ENCODE assay signal across 13 mouse cellular contexts in genomic region chr1:39918517-39919115, GRCm38 (mm10). TPM values are rescaled to one million over a fixed set of nuclear protein-coding genes. Genes with fewer than 3 reads are reported as not detected.
DNase-seq lines count a peak whose midpoint lies in the region; ATAC-seq and TF ChIP-seq lines count a peak whose summit lies in the region.
"Had no signal": no experiment of that assay in that cellular context is flagged by ENCODE, and none has a peak within 500 bp of the region (broad histone marks: within the 10 kb centered on the region; RNA-seq: fewer than 3 reads in every experiment).

No protein-coding gene starts in this region.

- no peak for DNase-seq in gastrocnemius, adult 2 months
- no peak for DNase-seq in gastrocnemius, postnatal 10 days
- peak; percentile 55 for DNase-seq in gonadal fat pad, adult 2 months (ENCODE audit: low read depth)
- peak; percentile 74 for DNase-seq in naive thymus-derived CD4-positive, alpha-beta T cell, adult 2 months (ENCODE audit: low read depth)
- DNase-seq in kidney, adult 2 months = no peak
- DNase-seq: cerebellum, adult 11-12 months; lung, postnatal 14 days had no signal

- TF ChIP-seq POLR2A in kidney, adult 2 months (IDR thresholded peaks at IDR 0.05; ENCODE audit: low read depth, low read length) = no peak

- no peaks in the 10 kb centered on the region for H3K9me3 ChIP-seq in midbrain, embryonic 13.5 days
- no peaks in the 10 kb centered on the region; the same call in 1 of the 2 replicates for H3K9me3 ChIP-seq in midbrain, embryonic 16.5 days (replicated peaks; ENCODE audit: control insufficient read depth, low read length, poor library complexity, severe bottlenecking)
- H3K9me3 ChIP-seq in neural tube, embryonic 15.5 days (replicated peaks) = no peaks in the 10 kb centered on the region
- H3K9me3 ChIP-seq: heart, embryonic 15.5 days had no signal

- 82% methylated on average over 7 of the region's 7 CpGs for WGBS in midbrain, embryonic 13.5 days
- WGBS in midbrain, embryonic 16.5 days = 80% methylated on average over 7 of the region's 7 CpGs
- 83% methylated on average over 7 of the region's 7 CpGs for WGBS in neural tube, embryonic 15.5 days
- WGBS in kidney, adult 2 months = 60% methylated on average over 7 of the region's 7 CpGs

- no peak for ATAC-seq in midbrain, embryonic 13.5 days
- no peak for ATAC-seq in midbrain, embryonic 16.5 days
- no peak for ATAC-seq in neural tube, embryonic 15.5 days (ENCODE audit: low FRiP score)

- H3K9ac ChIP-seq in midbrain, embryonic 13.5 days (replicated peaks) = no peak overlapping the region
- H3K9ac ChIP-seq in midbrain, embryonic 16.5 days (ENCODE audit: low read depth, low read length) = no peak overlapping the region
- no peak overlapping the region for H3K9ac ChIP-seq in neural tube, embryonic 15.5 days (replicated peaks)
- H3K9ac ChIP-seq: heart, embryonic 15.5 days had no signal

- H3K36me3 ChIP-seq in midbrain, embryonic 13.5 days = peaks cover 22% of the 10 kb centered on the region
- no peaks in the 10 kb centered on the region for H3K36me3 ChIP-seq in midbrain, embryonic 16.5 days (ENCODE audit: control insufficient read depth, insufficient read depth, low read length)
- H3K36me3 ChIP-seq in neural tube, embryonic 15.5 days = peaks cover 6% of the 10 kb centered on the region
- H3K36me3 ChIP-seq in kidney, adult 2 months (ENCODE audit: control insufficient read depth, insufficient read depth, low read length) = no peaks in the 10 kb centered on the region

- no peak overlapping the region for H3K4me3 ChIP-seq in gastrocnemius, adult 2 months
- no peak overlapping the region for H3K4me3 ChIP-seq in midbrain, embryonic 13.5 days (replicated peaks)
- no peak overlapping the region for H3K4me3 ChIP-seq in midbrain, embryonic 16.5 days (ENCODE audit: low read depth, low read length)
- H3K4me3 ChIP-seq in neural tube, embryonic 15.5 days (replicated peaks) = no peak overlapping the region
- H3K4me3 ChIP-seq in kidney, adult 2 months (ENCODE audit: insufficient read depth, low read depth, low read length) = no peak overlapping the region
- H3K4me3 ChIP-seq: forebrain, embryonic 10.5 days; heart, embryonic 15.5 days had no signal

- TF ChIP-seq CTCF in gastrocnemius, adult 2 months (IDR thresholded peaks at IDR 0.05) = no peak
- no peak for TF ChIP-seq CTCF in kidney, adult 2 months (conservative IDR thresholded peaks at IDR 0.05; ENCODE audit: insufficient read depth, insufficient read length, low read depth, low read length)

- H3K4me2 ChIP-seq in midbrain, embryonic 13.5 days (replicated peaks) = no peak overlapping the region
- H3K4me2 ChIP-seq in midbrain, embryonic 16.5 days (ENCODE audit: low read length) = no peak overlapping the region
- H3K4me2 ChIP-seq in neural tube, embryonic 15.5 days = no peak overlapping the region
- H3K4me2 ChIP-seq: heart, embryonic 15.5 days had no signal

- intact Hi-C loops in gastrocnemius, adult 2 months (cut with DNase I) = no loop called here

- H3K27me3 ChIP-seq in midbrain, embryonic 13.5 days = no peaks in the 10 kb centered on the region
- H3K27me3 ChIP-seq in midbrain, embryonic 16.5 days (ENCODE audit: control insufficient read depth, insufficient read depth, low read depth, low read length) = no peaks in the 10 kb centered on the region
- H3K27me3 ChIP-seq in neural tube, embryonic 15.5 days (replicated peaks) = no peaks in the 10 kb centered on the region
- no peaks in the 10 kb centered on the region for H3K27me3 ChIP-seq in kidney, adult 2 months (replicated peaks; ENCODE audit: control insufficient read depth, insufficient read depth, low read length)
- H3K27me3 ChIP-seq: heart, embryonic 15.5 days had no signal

- H3K27ac ChIP-seq in gastrocnemius, adult 2 months = 0 out of 2 replicates have a peak overlapping the region, but pooled peaks have one; percentile 5
- H3K27ac ChIP-seq in midbrain, embryonic 13.5 days = 0 out of 2 replicates have a peak overlapping the region, but pooled peaks have one; percentile 21
- no peak overlapping the region for H3K27ac ChIP-seq in midbrain, embryonic 16.5 days (ENCODE audit: low read length)
- H3K27ac ChIP-seq in neural tube, embryonic 15.5 days (replicated peaks) = no peak overlapping the region
- no peak overlapping the region for H3K27ac ChIP-seq in kidney, adult 2 months (ENCODE audit: insufficient read depth, low read depth, low read length)
- H3K27ac ChIP-seq: forebrain, embryonic 10.5 days; heart, embryonic 15.5 days; kidney, postnatal 0 days had no signal

- H3K4me1 ChIP-seq in midbrain, embryonic 13.5 days (replicated peaks) = peaks cover 61% of the 10 kb centered on the region
- H3K4me1 ChIP-seq in midbrain, embryonic 16.5 days (ENCODE audit: control insufficient read depth, insufficient read depth, low read length) = peaks cover 29% of the 10 kb centered on the region
- H3K4me1 ChIP-seq in neural tube, embryonic 15.5 days = peaks cover 51% of the 10 kb centered on the region
- peaks cover 8% of the 10 kb centered on the region; the same call in 1 of the 2 replicates for H3K4me1 ChIP-seq in kidney, adult 2 months (ENCODE audit: control insufficient read depth, insufficient read depth, low read length)

RNA-seq across cellular contexts. Expression of gene Map4k4, which starts 17.9 kb away (rescaled TPM):
- total RNA-seq in gastrocnemius, adult 2 months (2021) = 10 to 100 TPM; 23.2 to 28.3 TPM
- 100 to 1,000 TPM in 1 of 2 experiments, 10 to 100 TPM in 1; 87.8 to 121 TPM for total RNA-seq in gastrocnemius, postnatal 10 days (2021)
- 49.0 and 58.2 TPM in 2 replicates for polyA plus RNA-seq in midbrain, embryonic 13.5 days (2015; fragmentation: Nextera tagmentation; extraction: Ambion mirVana)
- 31.4 and 38.4 TPM in 2 replicates for polyA plus RNA-seq in midbrain, embryonic 16.5 days (2015; fragmentation: Nextera tagmentation; extraction: Ambion mirVana)
- polyA plus RNA-seq in gonadal fat pad, adult 2 months (2012; rRNA removed) = 70.9 and 88.8 TPM in 2 replicates
- 31.1 and 35.7 TPM in 2 replicates for polyA plus RNA-seq in neural tube, embryonic 15.5 days (2015; fragmentation: Nextera tagmentation; extraction: Ambion mirVana)
- polyA plus RNA-seq in kidney, adult 2 months (2012; rRNA removed) = 28.3 and 29.2 TPM in 2 replicates

Comparison
In these comparisons a context has a peak if more than half of its experiments do, and no peak if none do; other contexts are left out.
1. H3K27ac ChIP-seq: peak in gastrocnemius, adult 2 months (single experiment) and midbrain, embryonic 13.5 days (single experiment); none in midbrain, embryonic 16.5 days (single experiment), neural tube, embryonic 15.5 days (single experiment) and kidney, adult 2 months (single experiment).
2. DNase-seq: peak in gonadal fat pad, adult 2 months (single experiment) and naive thymus-derived CD4-positive, alpha-beta T cell, adult 2 months (single experiment); none in gastrocnemius, adult 2 months (single experiment), gastrocnemius, postnatal 10 days (single experiment) and kidney, adult 2 months (single experiment).